Mouse (Mus musculus) gastrocnemius, postnatal 25 days (tissue): ENCODE results near the gene Rexo5. TPM values are rescaled to one million over a fixed set of nuclear protein-coding genes. Genes with fewer than 3 reads are reported as not detected.

Experiments used
- DNase-seq: peaks from one replicate; pipeline ENCODE4 v3.0.0; 2022
- long read RNA-seq, 2 experiments: library from polyadenylated mRNA; stranded (forward); transcript quantifications; one replicate each; pipeline ENCODE4 v2.0.0; 2021
- total RNA-seq, 2 experiments: library from RNA; stranded (reverse); gene quantifications; 1 replicate in 1 of 2; 2 replicates in 1 of 2; pipeline ENCODE4 v1.2.3; 2021

The Rexo5 gene
- total RNA-seq, result 1 to 10 TPM in 1 of 2 experiments, under 1 TPM in 1; 0.91 to 1.3 TPM
- long read RNA-seq, experiment 1, partial matches to known transcripts, result 0 of 1 reads
- long read RNA-seq, experiment 1, other reads (novel, unspliced or antisense), result 1 of 1 reads
- long read RNA-seq, experiment 2, partial matches to known transcripts, result 0 of 1 reads
- long read RNA-seq, experiment 2, other reads (novel, unspliced or antisense), result 1 of 1 reads

DNA sequence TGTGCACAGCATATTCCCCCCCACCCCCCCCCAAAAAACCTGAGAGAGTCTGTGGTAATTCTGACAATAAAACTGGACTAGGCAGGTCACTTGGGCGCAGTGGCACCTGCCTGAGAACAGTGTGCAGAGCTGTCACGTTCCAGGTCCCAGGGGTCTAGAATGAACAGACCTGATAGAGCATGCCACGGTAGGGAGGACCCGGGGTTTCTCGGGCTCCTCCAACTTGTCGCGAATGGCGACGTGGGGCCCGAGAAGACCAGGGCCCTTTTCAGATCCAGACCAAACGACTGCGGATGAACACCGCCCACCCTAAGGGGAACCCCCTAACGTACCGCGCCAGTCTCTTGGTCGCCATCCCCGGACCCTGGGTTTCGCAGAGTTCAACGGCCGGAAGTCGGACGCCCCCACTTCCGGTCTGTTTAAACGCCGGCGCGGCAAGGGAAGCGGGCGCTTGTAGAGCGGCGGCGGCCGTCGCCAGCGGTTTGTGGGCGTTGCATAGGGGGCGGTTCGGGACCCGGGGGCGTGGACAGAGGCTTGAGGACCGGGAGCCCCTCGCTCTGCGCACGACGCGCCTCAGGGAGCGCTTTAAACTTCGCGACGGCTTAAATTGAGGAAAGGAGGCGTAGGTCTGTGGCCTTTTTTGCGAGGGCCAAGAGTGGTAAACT, at the start of gene Rexo5, which contains the start of gene Eri2:
Gene Rexo5, plus strand, starts transcription at position 421 of the 665 bp plus-strand sequence.
Gene Eri2, minus strand, starts transcription at position 473 of the 665 bp plus-strand sequence.
- peak; percentile 80 for DNase-seq

DNA sequence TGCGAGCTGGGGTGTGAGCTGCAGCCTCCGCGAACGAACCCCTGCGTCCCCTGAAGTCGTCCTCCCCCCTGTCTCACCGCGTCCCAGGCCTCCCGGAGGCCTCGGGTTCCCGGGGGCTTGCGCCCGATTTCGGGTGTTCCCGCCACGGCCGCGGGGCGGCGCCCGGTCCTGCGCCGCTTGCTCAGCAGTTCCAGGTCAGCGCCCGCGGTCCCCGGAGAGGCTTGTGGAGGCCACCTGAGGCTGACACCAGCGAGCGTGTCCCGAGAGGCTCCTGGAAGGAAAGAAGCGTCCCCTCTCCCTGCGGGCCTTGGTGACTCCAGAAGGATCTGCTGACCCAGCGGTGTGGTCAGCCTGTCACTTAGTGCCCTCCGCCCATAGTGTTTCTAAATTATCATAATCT, 49.5 kb upstream of the Rexo5 start:
- no peak for DNase-seq

DNA sequence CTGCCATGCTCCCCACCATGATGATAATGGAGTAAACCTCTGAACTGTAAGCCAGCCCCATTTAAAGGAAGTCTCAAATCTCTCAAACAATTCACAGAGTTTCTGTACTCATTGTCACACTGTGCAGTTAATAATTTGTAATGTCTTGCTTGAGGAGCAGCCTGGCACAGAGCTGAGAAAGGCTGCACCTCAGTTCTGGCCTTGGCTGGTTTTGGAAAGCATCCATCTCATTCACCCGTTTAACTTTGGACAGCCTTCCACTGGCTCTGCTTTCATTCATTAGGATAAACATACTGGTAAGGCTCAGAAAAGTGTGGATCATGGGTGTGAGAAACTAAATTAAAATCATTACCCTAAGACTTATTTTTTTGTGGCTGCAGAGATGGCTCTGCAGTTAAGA, 47.9 kb upstream of the Rexo5 start:
- DNase-seq, result no peak

DNA sequence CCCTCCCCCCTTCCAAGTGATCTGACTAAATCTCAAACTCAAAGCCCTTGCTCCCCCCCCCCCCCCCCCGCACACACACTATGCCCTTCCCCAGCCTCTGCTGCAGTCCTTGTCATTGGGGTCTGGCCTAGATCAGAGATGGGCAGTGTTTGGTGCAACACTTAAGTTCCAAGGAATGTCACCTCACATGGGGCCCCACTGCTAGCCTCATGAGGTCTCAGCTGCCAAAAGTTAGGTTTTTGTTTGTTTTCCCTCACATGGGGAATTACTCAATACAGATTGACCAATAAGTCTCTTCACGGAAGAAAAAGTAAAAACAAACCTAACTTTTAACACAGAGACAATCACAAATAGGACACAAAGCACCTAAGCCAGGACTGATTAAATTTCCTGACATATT, 45.0 kb upstream of the Rexo5 start:
- DNase-seq, result no peak

DNA sequence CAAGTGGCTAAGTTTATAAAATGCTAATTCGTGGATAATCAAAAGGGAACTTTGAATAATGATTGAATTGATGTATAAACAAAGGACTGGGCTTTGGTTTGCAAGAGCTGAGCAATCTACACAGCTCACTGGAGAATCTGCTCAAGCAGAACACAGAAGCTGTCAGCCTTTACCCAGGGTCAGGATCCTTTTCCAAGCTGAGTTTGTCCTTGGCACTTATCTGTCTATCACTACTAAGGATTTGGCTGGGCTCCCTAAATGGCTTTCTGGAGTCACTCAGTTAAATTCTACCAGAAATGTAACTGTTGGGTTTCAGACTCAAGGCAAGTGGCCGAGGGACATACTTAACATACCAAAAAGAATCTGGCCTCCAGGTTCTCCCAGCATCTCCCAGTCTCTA, 43.9 kb upstream of the Rexo5 start:
- no peak for DNase-seq

DNA sequence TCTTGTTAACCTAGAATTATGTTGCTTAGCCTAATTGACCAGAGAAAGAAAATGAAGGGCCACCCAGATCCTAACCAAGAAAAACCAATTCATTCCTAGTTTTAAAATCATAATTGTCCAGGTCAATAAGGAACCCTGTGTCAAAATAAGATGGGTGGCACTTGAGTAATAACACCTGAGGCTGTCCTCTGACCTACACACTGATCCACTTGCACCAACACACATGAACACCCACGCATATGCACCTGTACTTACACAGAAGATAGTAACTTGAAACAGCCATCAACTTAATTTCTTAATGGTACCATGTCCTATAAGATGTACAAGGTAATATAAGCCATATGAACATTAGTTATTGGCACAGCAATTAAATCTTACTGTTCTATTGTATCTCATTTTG, 40.1 kb upstream of the Rexo5 start:
- DNase-seq, result no peak

DNA sequence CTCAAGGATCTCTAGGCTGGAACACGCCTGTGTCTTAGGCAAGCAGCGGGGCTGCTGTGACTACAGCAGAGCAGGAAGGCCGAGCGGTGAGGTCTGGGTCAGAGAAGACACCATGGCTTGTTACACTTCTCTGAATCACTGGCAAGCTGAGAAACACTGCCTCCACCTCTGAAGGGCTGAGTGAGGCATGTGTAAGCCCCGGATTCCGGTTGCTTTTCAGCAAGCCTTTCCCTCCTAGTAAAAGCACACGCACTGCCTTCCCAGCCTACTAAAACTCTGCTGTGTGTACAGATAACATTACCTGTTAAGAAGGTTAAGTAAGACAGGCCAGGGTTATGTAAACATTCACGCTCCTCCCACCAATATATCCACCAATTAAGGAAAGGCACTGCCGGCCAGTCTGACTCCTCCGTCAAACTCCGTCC, 33.3 kb upstream of the Rexo5 start, which contains the start of gene Acsm3:
Gene Acsm3, plus strand, starts transcription at position 397 of the 425 bp plus-strand sequence.
- no peak for DNase-seq

DNA sequence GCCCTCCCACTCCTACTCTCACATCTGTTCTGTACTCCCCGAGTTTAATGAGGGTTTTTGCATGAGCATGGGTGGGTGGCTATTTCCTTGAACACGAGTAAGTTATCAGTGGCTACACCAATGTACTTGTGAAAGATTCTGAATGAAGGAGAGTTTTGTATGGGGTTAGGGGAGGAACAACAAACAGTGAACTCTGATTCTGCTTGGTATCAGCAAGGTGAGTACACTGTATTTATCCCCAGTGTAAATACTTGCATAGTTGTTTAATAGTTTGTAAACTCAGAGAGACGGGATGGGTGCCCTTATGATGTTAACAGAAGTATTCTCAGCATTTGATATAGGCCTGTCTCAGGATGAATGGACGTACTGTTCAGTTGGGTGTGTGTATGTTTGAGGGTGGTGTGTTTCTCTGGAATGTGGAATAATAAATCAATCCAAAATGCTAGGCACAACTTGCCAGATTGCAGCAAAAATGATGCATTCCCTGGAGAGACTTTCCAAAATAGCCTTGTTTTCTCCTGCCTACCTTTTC, 31.6 kb upstream of the Rexo5 start:
- no peak for DNase-seq

DNA sequence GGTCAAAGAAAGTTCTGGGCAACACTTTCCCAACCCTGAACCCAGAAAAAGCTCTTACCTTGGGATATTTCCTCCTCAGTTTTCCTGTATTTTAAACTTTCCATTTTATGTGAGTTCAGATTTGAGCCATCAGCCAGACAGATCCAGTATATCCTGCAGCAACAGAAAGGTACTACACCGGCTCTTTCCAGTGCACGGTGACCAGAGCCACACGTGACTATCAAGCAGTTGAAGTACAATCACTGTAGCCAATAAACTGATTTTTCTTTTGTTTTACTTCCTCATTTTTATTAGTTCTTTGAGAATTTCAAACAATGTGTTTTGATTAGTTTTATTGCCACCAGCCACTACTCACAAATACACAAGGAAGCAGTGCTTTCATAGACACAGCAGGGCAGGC, 29.4 kb upstream of the Rexo5 start:
- DNase-seq, result no peak

DNA sequence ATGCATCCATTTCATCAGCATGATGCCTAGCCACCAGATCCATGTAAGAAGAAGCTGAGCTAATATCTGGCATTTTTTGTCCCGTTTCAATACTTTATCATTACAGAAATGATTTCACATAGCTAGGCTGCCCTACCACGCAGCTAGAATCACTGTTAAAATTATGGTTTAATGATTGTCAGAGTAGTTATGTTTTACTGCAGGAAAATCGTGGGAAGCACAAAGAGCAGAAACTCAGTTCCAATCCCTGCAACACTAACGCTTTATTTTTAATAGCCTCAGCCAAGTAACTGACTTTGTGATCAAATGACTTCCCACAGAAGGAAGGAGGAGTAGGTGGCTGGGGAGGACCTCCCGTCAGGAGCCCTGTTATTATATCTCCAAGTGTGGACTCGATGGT, 26.8 kb upstream of the Rexo5 start:
- no peak for DNase-seq

DNA sequence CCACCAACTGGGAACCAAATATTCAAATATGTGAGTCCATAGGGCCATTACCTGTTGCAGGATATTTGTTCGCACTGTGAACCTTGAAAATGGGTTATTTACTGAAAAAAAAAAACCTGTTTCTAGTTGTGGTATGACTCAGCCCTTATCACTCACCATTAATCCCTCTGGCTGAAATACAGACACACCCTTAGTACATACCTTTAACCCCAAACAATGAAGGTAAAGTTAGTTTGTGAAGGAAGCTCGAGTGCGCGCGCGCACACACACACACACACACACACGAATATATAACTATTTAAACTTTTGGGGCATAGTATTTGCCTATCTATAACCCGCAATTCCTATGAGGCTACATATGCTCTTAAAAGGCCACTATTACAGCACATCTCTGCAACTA, 23.9 kb upstream of the Rexo5 start:
- DNase-seq, result no peak

DNA sequence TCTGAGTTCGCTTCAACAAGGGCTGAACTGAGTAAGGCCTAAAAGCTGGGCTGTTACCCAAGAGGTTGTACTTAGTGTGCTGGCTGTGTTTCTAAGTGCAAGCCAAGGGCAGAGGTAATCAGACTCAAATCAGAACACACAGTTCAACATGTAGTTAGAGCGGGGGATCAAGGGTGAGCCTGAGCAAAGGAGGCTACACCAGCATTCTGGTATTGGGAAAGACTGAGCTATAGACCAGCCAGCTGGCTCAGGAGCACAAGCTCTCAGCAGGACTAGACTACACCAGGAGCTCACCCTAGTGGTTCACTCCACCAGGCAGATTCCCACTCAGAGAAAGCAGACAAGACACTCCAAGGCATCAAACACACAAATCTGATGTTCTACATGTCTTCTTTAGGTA, 10.4 kb upstream of the Rexo5 start:
- DNase-seq, result no peak

DNA sequence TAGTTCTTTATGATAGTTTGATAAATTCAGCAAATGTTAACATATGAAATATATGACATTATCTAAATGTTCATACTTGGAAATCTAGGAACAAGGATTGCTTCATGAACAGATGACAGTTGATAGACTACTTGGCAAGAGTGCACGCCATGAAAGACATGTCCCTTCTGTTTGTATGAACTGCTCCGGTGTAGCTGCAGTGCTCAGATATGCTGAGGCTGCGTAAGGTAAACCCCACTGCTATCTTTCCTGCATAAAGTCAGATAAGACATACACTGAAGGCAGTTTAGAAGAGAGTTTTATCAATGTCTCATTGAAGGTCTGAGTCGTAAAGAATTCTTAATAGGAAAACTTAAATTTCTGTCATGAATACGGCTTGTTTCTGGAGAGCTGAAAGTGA, 8.9 kb upstream of the Rexo5 start:
- no peak for DNase-seq

DNA sequence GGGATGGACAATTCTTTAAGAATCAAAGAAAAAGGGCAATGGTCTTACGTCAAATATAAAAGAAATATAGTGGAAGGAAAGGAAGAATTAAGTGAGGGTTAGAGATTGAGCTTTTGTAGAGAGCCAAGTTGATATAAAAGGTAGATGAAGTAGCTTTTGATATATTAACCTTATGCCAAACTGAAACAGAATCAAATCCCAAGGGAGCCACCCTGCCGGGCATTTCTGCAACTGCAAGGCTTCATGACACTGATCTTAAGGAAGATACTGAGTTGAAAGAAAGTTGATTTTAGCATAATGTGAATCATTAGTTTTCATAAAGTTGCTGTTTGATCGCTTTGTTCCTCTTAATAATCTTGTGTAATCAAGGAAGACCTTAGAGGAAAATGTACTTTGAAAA, 4.8 kb upstream of the Rexo5 start:
- no peak for DNase-seq

DNA sequence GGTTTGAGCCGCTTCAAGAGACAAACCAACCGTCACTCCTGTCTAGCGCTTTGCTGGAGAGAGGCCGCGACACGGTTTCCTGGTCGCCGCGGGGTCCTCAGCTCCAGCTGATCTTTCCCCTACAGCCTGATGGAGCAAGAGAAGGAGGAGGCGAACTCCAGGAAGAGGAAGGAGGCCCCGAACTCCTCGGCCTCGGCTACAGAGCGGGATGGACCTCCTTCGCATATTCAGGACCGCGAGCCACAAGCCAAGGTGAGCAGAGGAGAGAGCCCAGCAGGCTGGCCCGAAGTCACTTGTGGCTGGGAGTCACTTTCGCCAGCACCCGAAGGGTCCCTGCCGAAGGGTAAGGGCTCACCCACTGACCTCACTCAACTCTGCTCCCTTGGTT, 439 bp downstream of the Rexo5 start:
- DNase-seq, result no peak

DNA sequence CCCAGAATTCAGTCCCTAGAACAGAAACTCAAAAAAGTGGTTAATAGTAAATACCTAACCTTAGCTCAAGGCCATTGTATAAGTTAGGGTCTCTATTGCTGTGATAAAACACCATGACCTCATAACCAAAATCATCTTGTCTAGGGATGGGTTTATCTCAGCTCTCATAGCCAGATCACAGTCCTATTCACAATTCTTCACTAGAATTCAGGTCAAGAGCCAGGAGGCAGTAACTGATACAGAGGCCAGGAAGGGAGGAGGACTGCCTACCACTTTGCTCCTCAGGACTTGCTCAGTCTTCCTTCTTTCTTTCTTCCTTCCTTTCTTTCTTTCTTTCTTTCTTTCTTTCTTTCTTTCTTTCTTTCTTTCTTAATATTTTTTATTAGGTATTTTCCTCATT, 1.5 kb downstream of the Rexo5 start:
- DNase-seq, result no peak

DNA sequence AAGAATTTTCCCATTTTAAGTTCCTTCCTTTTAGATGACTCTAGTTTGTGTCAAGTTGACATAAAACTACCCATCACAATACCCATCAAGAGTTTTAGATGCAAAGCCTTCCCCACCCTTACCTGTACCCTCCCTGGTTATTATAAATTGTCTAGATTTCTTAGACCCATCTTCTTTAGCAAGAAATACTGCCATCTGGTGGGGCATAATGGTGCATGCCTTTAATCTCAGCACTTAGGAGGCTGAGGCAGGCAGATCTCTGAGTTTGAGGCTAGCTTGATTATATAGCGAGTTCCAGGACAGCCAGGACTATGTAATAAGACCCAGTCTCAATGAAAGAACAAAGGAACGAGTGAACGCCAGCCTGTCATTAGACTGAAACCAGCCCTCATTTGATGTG, 6.7 kb downstream of the Rexo5 start:
- DNase-seq, result no peak

DNA sequence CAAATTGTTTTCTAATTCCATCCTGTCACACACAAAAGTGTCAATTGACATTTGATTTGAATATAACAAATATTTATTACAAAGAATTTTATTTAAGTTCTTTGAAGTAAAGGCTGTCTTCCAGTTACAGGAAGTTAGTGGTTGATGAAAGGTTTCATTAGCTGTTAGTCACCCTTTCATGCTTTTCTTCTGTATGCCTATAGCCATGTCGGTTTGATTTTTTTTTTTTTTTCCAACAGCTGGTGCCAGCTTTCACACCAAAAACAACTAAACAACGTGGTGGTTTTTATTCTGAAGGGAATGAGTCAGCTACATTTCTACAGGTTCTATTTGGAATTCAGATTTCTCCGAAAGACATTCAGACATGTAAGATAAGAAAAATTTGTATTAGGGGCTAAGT, 7.2 kb downstream of the Rexo5 start:
- no peak for DNase-seq

DNA sequence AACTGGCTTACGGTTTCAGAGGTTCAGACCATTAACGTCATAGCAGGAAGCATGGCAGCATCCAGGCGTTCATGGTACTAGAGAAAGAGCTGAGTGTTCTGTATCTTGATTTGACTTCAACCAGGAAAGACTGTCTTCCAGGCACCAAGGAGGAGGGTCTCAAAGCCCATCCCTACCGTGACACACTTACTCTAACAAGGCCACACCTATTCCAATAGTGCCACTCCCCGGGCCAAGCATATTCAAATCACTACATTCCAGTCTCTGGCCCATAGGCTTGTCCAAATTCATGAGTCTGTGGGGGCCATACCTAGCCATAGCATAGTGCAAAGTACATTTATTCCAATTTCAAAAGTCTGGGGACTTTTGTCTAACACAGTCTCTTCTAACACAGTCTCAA, 13.6 kb downstream of the Rexo5 start:
- no peak for DNase-seq

DNA sequence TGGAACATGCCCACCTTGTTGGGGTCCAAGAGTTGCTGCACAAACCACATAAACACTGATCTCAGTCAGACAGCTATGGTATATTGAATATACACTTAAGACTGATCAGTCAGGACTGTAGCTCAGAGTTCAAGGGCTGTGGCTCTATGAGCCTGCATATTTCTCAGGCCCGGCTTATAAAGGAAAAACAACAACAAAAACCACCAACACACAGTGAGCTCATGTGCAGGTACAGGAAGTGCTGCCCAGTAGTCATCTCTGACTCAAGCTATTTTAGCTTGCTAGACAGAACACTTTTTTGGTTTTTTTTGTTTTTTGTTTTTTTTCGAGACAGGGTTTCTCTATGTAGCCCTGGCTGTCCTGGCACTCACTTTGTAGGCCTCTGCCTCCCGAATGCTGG, 14.9 kb downstream of the Rexo5 start:
- no peak for DNase-seq

DNA sequence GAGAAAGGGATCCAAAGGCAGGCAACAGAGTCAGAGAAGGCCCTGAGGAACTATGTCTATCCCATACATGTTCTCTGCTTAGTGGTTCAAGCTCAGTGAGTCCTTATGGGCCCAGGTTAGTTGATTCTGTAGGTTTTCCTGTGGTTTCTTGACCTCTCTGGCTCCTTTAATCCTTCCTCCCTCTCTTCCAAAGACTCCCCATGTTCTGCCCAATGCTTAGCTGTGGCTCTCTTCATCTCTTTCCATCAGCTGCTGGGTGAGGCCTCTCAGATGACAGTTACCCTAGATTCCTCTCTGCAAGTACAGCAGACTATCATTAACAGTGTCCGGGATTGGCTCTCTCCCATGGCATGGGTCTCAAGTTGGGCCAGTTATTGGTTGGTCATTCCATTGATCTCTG, 41.6 kb downstream of the Rexo5 start:
- DNase-seq, result no peak

DNA sequence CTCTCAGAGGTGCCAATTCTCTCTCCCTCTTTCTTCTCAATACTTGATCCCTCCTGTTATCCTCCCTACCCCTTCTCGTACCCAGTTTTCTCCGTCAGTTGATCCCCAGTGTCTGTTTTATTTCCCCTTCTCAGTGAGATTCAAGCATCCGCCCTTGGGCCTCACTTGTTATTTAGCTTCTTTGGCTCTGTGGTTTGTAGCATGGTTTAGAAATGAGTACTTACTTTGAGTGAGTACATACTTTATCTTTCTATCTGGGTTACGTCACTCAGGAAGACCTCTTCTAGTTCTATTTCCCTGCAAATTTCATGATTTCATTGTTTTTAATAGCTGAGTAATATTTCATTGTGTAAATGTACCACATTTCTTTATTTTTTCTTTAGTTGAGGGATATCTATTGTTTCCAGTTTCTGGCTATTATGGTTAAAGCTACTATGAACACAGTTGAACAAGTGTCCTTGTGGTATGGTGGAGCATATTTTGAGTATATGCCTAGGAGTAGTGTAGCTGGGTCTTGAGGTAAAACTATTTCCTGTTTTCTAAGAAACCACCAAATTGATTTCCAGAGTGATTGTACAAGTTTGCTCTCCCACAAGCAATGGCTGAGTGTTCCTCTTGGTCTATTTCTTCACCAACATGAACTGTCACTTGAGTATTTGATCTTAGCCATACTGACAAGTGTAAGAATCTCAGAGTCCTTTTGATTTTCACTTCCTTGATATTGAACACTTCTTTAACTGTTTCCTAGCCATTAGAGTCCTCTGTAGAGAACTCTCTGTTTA, 42.4 kb downstream of the Rexo5 start:
- no peak for DNase-seq

DNA sequence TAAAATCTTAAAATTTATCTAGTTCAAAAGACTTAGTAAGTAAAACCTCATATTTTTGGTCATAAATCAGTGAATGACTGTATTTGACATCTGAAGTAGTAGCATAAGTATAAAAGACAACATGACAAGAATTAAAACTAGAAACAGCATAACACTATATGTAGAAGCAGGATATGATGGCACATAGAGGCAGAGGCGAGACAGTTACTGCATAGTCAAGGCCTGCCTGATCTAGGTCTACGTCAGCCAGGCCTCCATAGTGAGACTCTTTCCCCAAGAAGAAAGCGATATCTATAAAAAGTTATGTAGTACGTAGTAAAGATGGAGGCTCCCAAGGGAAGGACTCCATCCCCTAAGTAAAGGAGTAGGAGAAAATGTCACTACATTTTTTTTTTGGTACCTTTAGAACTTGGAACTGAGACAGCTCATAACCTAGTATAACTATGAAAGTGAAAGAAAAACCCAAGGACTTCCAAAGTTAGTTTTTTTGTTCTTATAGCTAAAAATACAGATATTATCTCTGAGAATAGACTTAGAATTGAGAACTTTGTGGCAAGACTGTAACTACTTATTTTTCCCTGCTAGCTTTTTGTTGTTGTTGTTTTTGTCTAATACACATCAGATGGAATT, 48.1 kb downstream of the Rexo5 start:
- no peak for DNase-seq
